Mouse (Mus musculus) ES-E14 (cell line): ENCODE measurements at regions not wholly inside any gene's neighbourhood (a gene's known extent, or its start where the extent isn't known, plus 50 kb on each side); places are given as distances from the start of the nearest gene placed in this dataset.

Source experiments
- DNase-seq: peaks from one replicate; pipeline ENCODE4 v3.0.0-alpha.2; 2013; ENCODE audit warnings: low read depth, low spot score
- H3K27ac ChIP-seq: 2 replicates; pipeline ENCODE4 v1.5.1; 2012; ENCODE audit warnings: low read depth, mild to moderate bottlenecking, low read length, moderate library complexity, mixed read lengths; ENCODE audit not compliant: poor library complexity, insufficient read depth, severe bottlenecking
- H3K36me3 ChIP-seq: 2 replicates; pipeline ENCODE4 v1.6.1; 2012; ENCODE audit warnings: mild to moderate bottlenecking, low read length, moderate library complexity, mixed read lengths; ENCODE audit not compliant: control insufficient read depth, poor library complexity, insufficient read depth, severe bottlenecking
- H3K4me1 ChIP-seq, 2 experiments: fragments of 150-350 bp in 1 of 2; sonication (generic) in 1 of 2; 2 replicates each; pipeline ENCODE4 v1.6.1; 2012; ENCODE audit warnings: low read length in 2 of 2, mild to moderate bottlenecking in 1 of 2, mixed read lengths in 1 of 2; ENCODE audit not compliant: control insufficient read depth in 2 of 2, insufficient read depth in 2 of 2, poor library complexity in 1 of 2
- H3K4me3 ChIP-seq, 2 experiments: fragments of 150-350 bp in 1 of 2; sonication (generic) in 1 of 2; 2 replicates each; pipeline ENCODE4 v1.5.1; 2012; ENCODE audit warnings: low read length in 2 of 2, low read depth in 1 of 2, mild to moderate bottlenecking in 1 of 2, mixed read lengths in 1 of 2; ENCODE audit not compliant: insufficient read depth in 1 of 2, poor library complexity in 1 of 2, severe bottlenecking in 1 of 2
- H3K9ac ChIP-seq: 2 replicates; pipeline ENCODE4 v1.6.1; 2012; ENCODE audit warnings: low read depth, mild to moderate bottlenecking, low read length, mixed read lengths; ENCODE audit not compliant: poor library complexity, insufficient read depth, severe bottlenecking
- H3K9me3 ChIP-seq: fragments of 150-350 bp; sonication (generic); 2 replicates; pipeline ENCODE4 v1.6.1; 2012; ENCODE audit warnings: low read depth, mild to moderate bottlenecking, low read length; ENCODE audit not compliant: control insufficient read depth, insufficient read depth
- CHD2 ChIP-seq: IDR thresholded peaks from 2 replicates; pipeline ENCODE4 v1.6.1; 2014; ENCODE audit warnings: mild to moderate bottlenecking, low read depth, low read length, inconsistent platforms
- HCFC1 ChIP-seq: IDR thresholded peaks from 2 replicates; pipeline ENCODE4 v1.6.1; 2012; ENCODE audit warnings: low read length, inconsistent platforms, borderline replicate concordance; ENCODE audit not compliant: insufficient read depth
- MAFK ChIP-seq: IDR thresholded peaks from 2 replicates; pipeline ENCODE4 v1.6.1; 2014; ENCODE audit warnings: mild to moderate bottlenecking, low read depth, low read length, inconsistent platforms; ENCODE audit not compliant: insufficient read depth
- ZC3H11A ChIP-seq: IDR thresholded peaks from 2 replicates; pipeline ENCODE4 v1.6.1; 2012; ENCODE audit warnings: low read depth, mild to moderate bottlenecking, inconsistent platforms, low read length, borderline replicate concordance
- ZNF384 ChIP-seq: IDR thresholded peaks from 2 replicates; pipeline ENCODE4 v1.6.1; 2012; ENCODE audit warnings: low read depth, low read length, inconsistent platforms
- in situ Hi-C, 2 experiments: fragments of 600-800 bp; cut with MboI; formaldehyde crosslinking; loops; one replicate each; pipeline ENCODE4 v1.15.1; 2025; ENCODE audit warnings: low sequenced_read_pairs in 2 of 2, inconsistent platforms in 1 of 2; ENCODE audit not compliant: unreplicated experiment in 2 of 2

- H3K27ac ChIP-seq: no peak overlapping the region
- DNase-seq: no peak
- TF ChIP-seq ZC3H11A (no peak), CHD2 (no peak), MAFK (no peak), HCFC1 (no peak), ZNF384 (no peak)
- H3K4me3 ChIP-seq: no peak overlapping the region
- H3K4me1 ChIP-seq: no peaks in the 10 kb centered on the region
- no peak overlapping the region for H3K9ac ChIP-seq
- no peaks in the 10 kb centered on the region for H3K36me3 ChIP-seq
- no peaks in the 10 kb centered on the region for H3K9me3 ChIP-seq
- in situ Hi-C loops: no loop called here
These were observed 91.1 kb upstream of the Bmp2 start for GRCm38 (mm10) chr2:133460814-133461213.

- no peaks in the 10 kb centered on the region for H3K9me3 ChIP-seq
- H3K9ac ChIP-seq: no peak overlapping the region
- no peak for TF ChIP-seq CHD2
- TF ChIP-seq ZC3H11A: no peak
- TF ChIP-seq HCFC1: no peak
- TF ChIP-seq MAFK: no peak
- TF ChIP-seq ZNF384: no peak
- no peaks in the 10 kb centered on the region for H3K4me1 ChIP-seq
- H3K27ac ChIP-seq: no peak overlapping the region
- no peak for DNase-seq
- H3K4me3 ChIP-seq: no peak overlapping the region
- in situ Hi-C loops: no loop called here
- H3K36me3 ChIP-seq: no peaks in the 10 kb centered on the region
These were observed 89.6 kb upstream of the Bmp2 start for GRCm38 (mm10) chr2:133462378-133462777.

- H3K4me3 ChIP-seq: no peak overlapping the region
- no peak for TF ChIP-seq ZC3H11A
- no peak for TF ChIP-seq CHD2
- no peak for TF ChIP-seq HCFC1
- TF ChIP-seq ZNF384: no peak
- no peak for TF ChIP-seq MAFK
- no peak for DNase-seq
- no peak overlapping the region for H3K9ac ChIP-seq
- no peaks in the 10 kb centered on the region for H3K36me3 ChIP-seq
- no peaks in the 10 kb centered on the region for H3K9me3 ChIP-seq
- H3K27ac ChIP-seq: no peak overlapping the region
- in situ Hi-C loops: no loop called here
- H3K4me1 ChIP-seq: no peaks in the 10 kb centered on the region
These were observed 84.5 kb upstream of the Bmp2 start for GRCm38 (mm10) chr2:133467170-133468168.

DNA sequence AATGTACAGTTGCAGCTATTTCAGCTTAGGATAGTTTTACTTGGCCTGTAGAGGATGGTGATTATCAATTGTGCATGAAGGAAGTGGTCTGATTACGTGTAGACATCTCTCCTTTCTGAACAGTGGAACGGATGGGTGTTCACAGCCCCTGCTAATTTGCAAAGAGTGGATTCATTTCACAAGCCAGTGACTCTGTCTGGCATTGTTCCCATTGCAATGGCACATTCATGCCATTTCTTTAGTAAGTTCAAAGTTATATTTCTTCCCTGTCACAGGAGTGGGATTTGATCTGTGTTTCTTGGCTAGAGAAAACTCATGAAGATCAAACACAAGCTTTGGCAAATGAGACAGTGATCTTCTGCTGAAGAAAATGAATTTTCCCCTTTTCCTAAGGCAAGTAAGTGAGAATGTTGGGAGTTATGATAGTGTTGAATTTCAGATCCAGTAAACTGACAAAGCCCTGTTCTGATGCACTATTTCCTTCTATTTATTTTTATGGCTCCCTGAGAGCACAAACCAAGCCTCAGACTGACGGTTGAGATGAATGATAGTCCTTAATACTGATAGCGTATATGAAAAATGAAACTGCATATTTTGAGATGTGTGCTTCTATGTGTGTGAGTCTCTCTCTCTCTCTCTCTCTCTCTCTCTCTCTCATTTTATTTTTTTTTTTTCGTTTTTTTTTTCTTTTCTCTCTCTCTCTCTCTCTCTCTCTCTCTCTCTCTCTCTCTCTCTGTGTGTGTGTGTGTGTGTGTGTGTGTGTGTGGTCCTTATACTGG lies 78.8 kb upstream of the Bmp2 start:
- in situ Hi-C loops: no loop called here
- DNase-seq: no peak
- Histone ChIP-seq H3K9me3 (no peaks in the 10 kb centered on the region), H3K4me3 (no peak overlapping the region), H3K4me1 (no peaks in the 10 kb centered on the region), H3K27ac (no peak overlapping the region), H3K9ac (no peak overlapping the region), H3K36me3 (no peaks in the 10 kb centered on the region)
- TF ChIP-seq MAFK: no peak
- TF ChIP-seq ZC3H11A: no peak
- no peak for TF ChIP-seq CHD2
- no peak for TF ChIP-seq ZNF384
- no peak for TF ChIP-seq HCFC1
